Mouse (Mus musculus): ENCODE measurements around the gene Nckap5.

The Nckap5 gene

GRCm38 (mm10) chr1:126011661-126012091, 818.9 kb downstream of the Nckap5 start:
- in situ Hi-C loops (cut with MboI) = no loop called here

- in situ Hi-C loops (cut with MboI) = no loop called here
Observed at GRCm38 (mm10) chr1:126007571-126007970, 823.0 kb downstream of the Nckap5 start.

GRCm38 (mm10) chr1:126005672-126006071, 824.9 kb downstream of the Nckap5 start:
- in situ Hi-C loops (cut with MboI) = no loop called here

GRCm38 (mm10) chr1:125996540-125996939, 834.1 kb downstream of the Nckap5 start:
- in situ Hi-C loops (cut with MboI) = no loop called here

- in situ Hi-C loops (cut with MboI) = no loop called here
Observed at GRCm38 (mm10) chr1:125987803-125988202, 842.8 kb downstream of the Nckap5 start.

- in situ Hi-C loops (cut with MboI) = no loop called here
Observed at GRCm38 (mm10) chr1:125984570-125984969, 846.0 kb downstream of the Nckap5 start.

- in situ Hi-C loops (cut with MboI) = no loop called here
Observed at GRCm38 (mm10) chr1:125974649-125975048, 856.0 kb downstream of the Nckap5 start.

GRCm38 (mm10) chr1:125971933-125972332, 858.7 kb downstream of the Nckap5 start:
- in situ Hi-C loops (cut with MboI) = no loop called here

- in situ Hi-C loops (cut with MboI) = no loop called here
Observed at GRCm38 (mm10) chr1:125967671-125968070, 862.9 kb downstream of the Nckap5 start.

GRCm38 (mm10) chr1:125951026-125951425, 879.6 kb downstream of the Nckap5 start:
- in situ Hi-C loops (cut with MboI) = no loop called here

GRCm38 (mm10) chr1:125949076-125949475, 881.5 kb downstream of the Nckap5 start:
- in situ Hi-C loops (cut with MboI) = no loop called here

- in situ Hi-C loops (cut with MboI) = no loop called here
Observed at GRCm38 (mm10) chr1:125945136-125945535, 885.5 kb downstream of the Nckap5 start.

- in situ Hi-C loops (cut with MboI) = no loop called here
Observed at GRCm38 (mm10) chr1:125943305-125943704, 887.3 kb downstream of the Nckap5 start.

- in situ Hi-C loops (cut with MboI) = no loop called here
Observed at GRCm38 (mm10) chr1:125925486-125925885, 905.1 kb downstream of the Nckap5 start.

- in situ Hi-C loops (cut with MboI) = no loop called here
Observed at GRCm38 (mm10) chr1:125923062-125923461, 907.5 kb downstream of the Nckap5 start.

GRCm38 (mm10) chr1:125920696-125921095, 909.9 kb downstream of the Nckap5 start:
- in situ Hi-C loops (cut with MboI) = no loop called here

- in situ Hi-C loops (cut with MboI) = no loop called here
Observed at GRCm38 (mm10) chr1:125912601-125913600, 917.7 kb downstream of the Nckap5 start, which contains the start of gene Lypd1. TSS of gene Lypd1 (minus strand) at chr1:125913101.

- in situ Hi-C loops (cut with MboI) = no loop called here
Observed at GRCm38 (mm10) chr1:125911901-125912445, 918.6 kb downstream of the Nckap5 start.

GRCm38 (mm10) chr1:125911337-125911900, 919.2 kb downstream of the Nckap5 start:
- in situ Hi-C loops (cut with MboI) = no loop called here

- in situ Hi-C loops (cut with MboI) = no loop called here
Observed at GRCm38 (mm10) chr1:125910871-125911265, 919.7 kb downstream of the Nckap5 start.

GRCm38 (mm10) chr1:125910211-125910870, 920.3 kb downstream of the Nckap5 start:
- in situ Hi-C loops (cut with MboI) = no loop called here

- in situ Hi-C loops (cut with MboI) = no loop called here
Observed at GRCm38 (mm10) chr1:125893158-125893557, 937.4 kb downstream of the Nckap5 start.

Measured in mature B cell (primary cell).